Mouse (Mus musculus): ENCODE results near the gene Haus3. TPM values are rescaled to one million over a fixed set of nuclear protein-coding genes. Genes with fewer than 3 reads are reported as not detected.

Gene Haus3
- total RNA-seq, 1 experiment from 2014 or later, result 148 TPM

- no peak for ATAC-seq (replicated peaks; ENCODE audit: low read depth, poor library complexity, severe bottlenecking)
Observed at GRCm38 (mm10) chr5:34132731-34133130, 36.6 kb downstream of the Haus3 start.

GRCm38 (mm10) chr5:34124131-34124530 is 45.2 kb downstream of the Haus3 start:
- no peak for ATAC-seq (replicated peaks; ENCODE audit: low read depth, poor library complexity, severe bottlenecking)

GRCm38 (mm10) chr5:34119121-34119856 is 50.0 kb downstream of the Haus3 start:
- peak; percentile 50; the same call in 1 of the 2 replicates for ATAC-seq (replicated peaks; ENCODE audit: low read depth, poor library complexity, severe bottlenecking)

GRCm38 (mm10) chr5:34105681-34106080 is 63.6 kb downstream of the Haus3 start:
- no peak for ATAC-seq (replicated peaks; ENCODE audit: low read depth, poor library complexity, severe bottlenecking)

Other genes with a start within 250 kb of the Haus3 start
- gene Nelfa, start 233.1 kb downstream of the Haus3 start, total RNA-seq (2017), result 25.3 and 30.7 TPM in 2 replicates
- 3.2 TPM in 1 of 2 replicates, not detected in the other for gene Gm1673, start 186.1 kb downstream of the Haus3 start, total RNA-seq (2017)
- 0.96 and 1.5 TPM in 2 replicates for gene Nat8l, start 173.5 kb downstream of the Haus3 start, total RNA-seq (2017)
- gene Poln, start 79 bp downstream of the Haus3 start, total RNA-seq (2017), result 3.1 TPM in 1 of 2 replicates, not detected in the other
- gene Mxd4, start 18.2 kb upstream of the Haus3 start, total RNA-seq (2017), result 22.6 and 31.0 TPM in 2 replicates
- not detected in 2 replicates for gene Zfyve28, start 118.9 kb upstream of the Haus3 start, total RNA-seq (2017)
- gene Cfap99, start 119.1 kb upstream of the Haus3 start, total RNA-seq (2017), result not detected in 2 replicates
- 115 and 126 TPM in 2 replicates for gene Rnf4, start 166.8 kb upstream of the Haus3 start, total RNA-seq (2017)
- gene Fam193a, start 200.4 kb upstream of the Haus3 start, total RNA-seq (2017), result 27.6 and 32.7 TPM in 2 replicates